Mouse (Mus musculus) layer of hippocampus, adult 11-12 months (tissue): ENCODE data around the gene Krt81.

Experiments used
- DNase-seq: peaks from one replicate; pipeline ENCODE4 v3.0.0; 2022; ENCODE audit warnings: low spot score

Krt81 gene

DNA sequence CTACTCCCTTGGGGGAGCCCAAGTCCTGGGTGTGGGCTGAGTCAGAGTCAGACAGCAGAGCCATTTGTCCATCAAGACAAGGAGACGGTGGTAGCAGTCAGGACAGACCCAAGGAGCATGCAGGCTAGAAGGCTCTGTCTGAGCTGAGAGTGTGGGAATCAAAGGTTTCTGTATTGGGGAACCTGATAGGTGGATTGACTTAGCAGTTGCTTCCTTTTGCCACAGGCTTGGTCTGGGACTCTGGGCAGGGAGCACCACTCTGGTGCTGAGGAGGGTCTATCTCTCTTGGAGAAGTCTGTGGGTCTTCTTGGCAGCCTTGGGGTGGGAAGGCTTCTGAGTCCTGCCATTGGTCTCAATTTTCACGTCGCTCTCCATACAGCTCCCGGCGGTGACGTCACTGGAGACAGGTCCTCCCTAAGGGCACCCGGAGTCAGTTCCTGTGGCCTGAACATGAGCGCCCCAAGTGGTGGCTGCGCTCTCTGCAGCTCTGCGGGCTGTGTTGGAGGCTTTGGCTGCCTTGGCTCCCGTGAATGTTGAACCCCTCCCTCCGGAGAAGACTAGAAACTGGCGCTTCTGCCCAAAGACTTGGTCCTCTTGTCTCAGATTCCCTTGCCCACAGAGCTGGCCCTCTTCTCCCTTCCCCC, 10.3 kb downstream of the Krt81 start:
- DNase-seq, result peak; percentile 86

DNA sequence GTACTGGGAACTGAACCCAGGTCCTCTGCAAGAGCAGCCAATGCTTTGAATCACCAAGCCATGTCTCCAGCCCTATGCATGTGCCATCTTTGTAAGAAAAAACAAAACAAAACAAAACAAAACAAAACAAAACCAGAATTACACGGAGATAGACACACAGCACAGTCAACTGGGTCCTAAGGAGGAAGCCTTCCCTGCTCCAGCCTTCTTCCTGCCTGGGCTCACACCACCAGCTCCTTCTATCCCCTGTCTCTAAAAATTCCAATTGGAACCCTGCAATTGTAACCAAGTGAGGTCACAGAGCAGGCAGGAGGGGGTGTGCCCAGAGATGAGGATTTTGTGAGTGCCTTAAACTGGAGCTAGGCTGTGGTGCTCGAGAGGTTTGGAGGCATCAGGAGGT, 16.1 kb downstream of the Krt81 start, which contains the start of gene Krt88:
Krt88 (plus strand) TSS at position 301 of the 400 bp plus-strand sequence.
- DNase-seq, result no peak

DNA sequence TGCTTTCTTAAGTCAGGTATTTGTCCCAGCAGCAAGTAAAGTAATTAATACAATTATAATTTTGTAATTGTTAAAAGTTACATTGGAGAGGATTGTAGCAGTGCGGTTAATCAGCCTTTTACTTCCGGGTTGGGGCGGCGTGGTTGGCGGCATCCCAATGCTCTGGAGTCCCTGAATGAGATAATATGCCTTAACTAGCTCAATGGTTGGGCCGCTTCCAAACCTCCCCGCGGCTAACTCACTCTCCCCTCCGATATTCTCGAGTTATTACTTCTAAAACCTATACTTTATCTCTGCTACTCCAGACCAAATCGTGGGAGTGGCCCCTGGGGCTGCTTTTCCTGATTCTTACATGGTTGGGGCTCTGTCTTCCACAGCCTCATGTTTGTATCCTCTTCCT, 17.0 kb downstream of the Krt81 start:
- no peak for DNase-seq

DNA sequence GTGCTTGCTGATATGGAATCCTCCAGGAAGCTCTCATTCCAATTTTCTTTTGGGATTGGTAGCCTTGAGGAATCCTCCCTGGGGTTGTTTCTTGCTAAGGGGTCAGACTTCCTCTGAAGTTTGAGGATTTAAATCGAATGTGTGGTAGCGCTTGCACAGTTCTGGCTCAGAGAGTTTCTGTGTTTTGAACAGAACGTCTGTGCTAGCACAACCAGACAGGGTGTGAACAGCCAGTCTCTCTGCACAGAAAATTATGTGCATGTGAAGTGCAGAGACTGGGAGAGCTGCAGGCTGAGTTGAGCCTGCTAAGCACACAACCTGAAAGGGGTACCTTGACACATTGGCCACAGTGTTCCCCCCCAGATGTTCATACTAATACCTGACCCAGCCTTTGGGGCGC, 22.7 kb downstream of the Krt81 start:
- peak; percentile 29 for DNase-seq

DNA sequence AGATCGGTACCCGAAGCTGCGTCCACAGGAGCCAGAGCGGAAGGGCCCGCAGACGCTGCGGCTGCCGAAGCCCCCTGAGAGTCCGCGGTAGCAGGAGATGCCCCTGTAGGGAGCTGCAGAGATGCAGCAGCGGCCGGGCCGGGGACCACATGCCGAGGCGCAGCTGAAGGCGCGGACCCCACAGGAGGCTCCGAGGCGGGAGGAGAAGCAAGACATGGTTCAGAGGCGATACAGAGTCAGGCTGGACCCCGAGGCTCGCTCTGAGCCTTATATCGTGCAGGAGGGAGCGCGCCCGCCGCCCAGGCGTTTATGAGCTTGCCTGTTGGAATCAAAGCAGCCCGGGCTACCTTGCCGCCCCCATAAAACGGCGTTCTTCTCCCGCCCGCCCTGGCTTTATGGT, 25.0 kb downstream of the Krt81 start, which contains the start of gene Krt87:
Krt87 (minus strand) TSS at position 250 of the 400 bp plus-strand sequence.
- DNase-seq, result no peak

DNA sequence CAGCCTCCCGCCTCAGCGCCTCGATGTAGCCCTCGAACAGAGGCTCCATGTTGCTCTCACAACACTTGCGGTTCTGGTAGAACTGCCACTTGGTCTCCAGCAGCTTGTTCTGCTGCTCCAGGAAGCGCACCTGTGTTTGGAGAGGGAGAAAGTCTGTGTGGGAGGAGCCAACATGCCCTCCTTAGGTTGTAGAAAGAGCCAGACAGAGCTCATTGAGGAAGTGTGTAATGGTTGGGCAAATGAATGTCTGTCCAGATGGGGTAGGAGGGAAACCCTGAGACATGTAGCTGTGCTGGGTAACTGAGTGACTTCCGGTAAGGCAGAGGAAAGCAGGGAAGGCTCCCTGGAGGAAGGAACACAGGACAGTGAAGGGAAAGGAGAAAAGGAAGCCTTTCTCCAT, 26.9 kb downstream of the Krt81 start:
- no peak for DNase-seq

DNA sequence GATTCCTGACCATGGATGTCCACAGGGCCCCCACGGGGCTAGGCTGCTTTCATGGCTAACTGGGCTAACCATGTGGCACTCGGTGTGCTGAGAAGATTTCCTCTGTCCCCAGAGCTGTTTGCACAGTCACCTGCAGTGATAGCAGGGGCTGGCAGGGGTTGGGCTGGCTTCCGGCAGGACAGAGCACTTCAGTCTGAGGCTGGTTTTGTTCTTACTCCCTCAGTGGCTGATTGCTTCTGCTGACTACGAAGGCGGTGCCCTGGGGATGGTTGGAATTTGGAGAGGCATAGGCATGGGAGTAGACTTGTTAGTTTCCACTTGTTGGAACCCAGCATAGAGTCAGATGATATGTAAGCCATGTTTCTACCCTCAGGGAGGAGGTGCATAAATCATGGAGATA, 38.6 kb downstream of the Krt81 start:
- DNase-seq, result no peak

DNA sequence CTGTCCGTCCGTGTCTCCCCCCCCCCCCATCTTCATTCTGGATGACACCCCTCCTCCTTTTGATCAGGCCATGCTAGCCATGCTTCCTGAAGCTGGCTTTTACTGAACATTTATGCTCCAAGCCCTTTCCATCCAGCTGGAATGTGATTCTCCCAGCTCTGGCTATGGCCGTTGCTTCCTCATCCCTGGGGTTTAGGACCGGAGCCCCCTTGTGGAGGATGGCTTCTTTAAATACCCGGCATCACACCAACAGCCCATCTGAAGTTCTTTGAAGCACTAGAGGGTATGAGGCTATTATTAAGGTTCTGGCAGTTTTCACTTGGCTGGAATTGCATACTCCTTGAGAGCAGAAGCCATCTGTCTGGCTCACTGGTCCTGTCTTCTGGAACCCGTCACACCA, 42.6 kb downstream of the Krt81 start:
- peak; percentile 23 for DNase-seq

DNA sequence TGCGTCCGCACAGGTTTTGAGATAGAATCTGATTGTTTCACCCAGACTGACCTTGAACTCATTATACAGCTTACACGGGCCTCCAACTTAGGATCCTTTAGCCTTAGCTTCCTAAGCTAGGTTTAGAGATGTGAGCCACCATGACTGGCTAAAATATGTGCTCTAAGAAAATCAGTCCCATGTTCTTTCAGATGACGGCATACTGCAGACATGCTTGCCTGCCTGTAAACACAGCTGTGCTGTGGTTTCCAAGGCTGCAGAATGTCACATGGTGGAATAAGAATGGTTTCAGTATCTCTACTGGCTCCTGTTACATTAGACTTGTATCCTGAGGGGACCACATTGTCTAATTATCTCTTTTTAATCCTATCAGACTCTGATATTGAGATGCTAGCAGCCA, 44.6 kb downstream of the Krt81 start:
- DNase-seq, result peak; percentile 13

DNA sequence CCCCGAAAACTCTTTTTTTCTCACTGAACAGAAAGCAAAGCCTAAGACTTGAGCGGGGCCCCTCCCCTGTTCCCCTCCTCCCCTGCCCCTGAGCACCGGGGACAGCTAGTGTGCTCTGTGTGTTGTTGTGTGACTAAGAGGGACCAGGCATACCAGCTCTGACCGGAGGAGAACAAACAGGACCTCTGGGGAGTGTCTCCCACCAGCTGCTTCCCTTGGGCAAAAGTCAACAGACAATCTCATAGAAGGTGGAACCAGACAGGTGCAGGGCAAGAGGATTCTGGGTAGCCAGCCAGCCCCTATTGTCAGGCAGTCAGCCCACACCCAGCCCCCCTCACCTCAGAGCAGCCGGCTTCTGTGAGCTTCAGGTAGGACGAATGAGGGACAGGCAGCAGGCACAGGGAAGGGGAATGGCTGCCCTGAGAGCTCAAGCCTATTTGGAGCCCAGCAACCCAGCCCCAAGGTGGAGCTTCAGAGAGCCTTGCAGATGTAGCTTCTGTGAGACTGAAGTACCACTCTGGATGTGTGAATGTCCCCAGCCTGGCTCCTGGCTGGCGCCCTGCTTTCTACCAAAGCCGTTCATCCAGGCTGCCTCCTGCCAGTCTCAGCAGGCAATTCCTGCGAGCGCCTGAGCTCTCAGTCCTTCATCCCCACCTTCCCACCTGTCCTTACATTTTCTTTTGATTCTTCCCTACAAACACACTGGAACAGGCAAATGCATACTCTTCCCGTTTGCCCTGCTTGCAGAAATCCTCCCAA, 48.6 kb downstream of the Krt81 start:
- DNase-seq, result no peak

DNA sequence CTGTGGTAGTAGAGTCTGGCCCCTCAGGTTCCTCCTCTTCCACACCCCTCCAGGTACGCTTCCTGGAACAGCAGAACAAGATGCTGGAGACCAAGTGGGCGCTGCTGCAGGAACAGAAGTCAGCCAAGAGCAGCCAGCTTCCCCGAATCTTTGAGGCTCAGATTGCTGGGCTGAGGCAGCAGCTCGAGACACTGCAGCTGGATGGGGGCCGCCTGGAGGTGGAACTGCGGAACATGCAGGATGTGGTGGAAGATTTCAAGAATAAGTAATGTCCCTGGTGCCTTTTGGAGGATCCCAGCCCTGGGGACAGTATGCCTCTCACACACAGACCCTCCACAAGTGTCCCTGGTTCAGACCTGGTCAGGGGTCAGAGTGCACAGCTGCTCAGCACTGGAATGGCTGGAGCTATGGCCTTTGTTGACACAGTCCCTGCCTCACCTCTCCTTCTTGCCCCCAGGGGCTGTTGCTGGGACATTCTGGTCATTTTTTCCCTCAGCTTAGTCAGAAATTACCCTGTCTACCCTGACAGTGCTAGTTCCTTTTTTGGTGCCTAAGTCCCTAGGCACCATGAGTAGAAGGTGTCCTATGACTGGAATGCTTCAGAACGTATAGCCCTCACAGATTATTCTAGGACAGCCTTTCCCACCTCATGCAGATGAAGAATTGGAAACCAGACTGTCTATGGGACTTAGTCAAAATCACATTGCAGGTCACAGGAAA, 49.5 kb downstream of the Krt81 start:
- DNase-seq, result no peak

DNA sequence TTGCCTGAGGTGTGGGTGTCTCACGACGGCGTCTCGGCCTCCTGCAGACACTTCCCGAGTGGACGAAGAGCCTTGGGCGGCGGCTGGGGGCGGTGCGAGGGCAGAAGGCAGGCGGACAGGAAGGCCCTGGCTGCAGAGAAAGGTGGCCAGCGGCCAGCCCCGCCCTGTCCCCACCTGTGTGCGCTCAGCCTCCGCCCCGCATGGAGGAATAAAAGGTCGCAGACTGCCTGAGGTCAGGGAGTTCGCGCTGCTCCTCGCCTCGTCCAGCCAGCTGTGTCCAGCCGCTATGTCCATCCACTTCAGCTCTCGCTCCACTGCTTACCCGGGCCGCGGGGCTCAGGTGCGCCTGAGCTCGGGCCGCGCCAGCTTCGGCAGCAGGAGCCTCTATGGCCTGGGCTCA, 51.4 kb downstream of the Krt81 start:
- no peak for DNase-seq

DNA sequence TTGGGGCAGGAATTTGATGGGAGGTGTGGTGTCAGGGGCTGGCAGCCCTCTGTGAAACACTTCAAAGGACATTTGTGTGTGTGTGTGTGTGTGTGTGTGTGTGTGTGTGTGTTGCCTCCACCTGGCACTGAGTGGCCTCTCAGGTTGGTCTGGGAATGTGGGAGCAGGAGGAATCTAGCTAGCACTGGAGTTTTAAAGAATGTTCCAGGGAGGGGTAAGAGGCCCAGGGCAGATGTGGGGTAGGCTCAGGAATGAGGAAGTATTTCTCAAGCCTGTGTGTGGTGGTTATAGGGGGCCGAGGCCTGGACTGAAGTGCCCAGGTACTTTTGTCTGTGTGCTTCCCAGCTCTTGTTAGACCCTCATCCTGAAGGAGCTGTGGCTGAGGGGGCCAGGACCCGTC, 52.8 kb downstream of the Krt81 start, which contains the start of gene Krt7:
Krt7 (plus strand) TSS at position 269 of the 400 bp plus-strand sequence.
- DNase-seq, result no peak
